Mouse (Mus musculus) stomach, adult 2 months (tissue): ENCODE results near the gene Cwc22. TPM values are rescaled to one million over a fixed set of nuclear protein-coding genes. Genes with fewer than 3 reads are reported as not detected.

Experiments
- polyA plus RNA-seq: library from polyadenylated mRNA; depleted of rRNA; stranded (reverse); fragments of >200 nt; gene quantifications from 2 replicates; pipeline ENCODE4 v1.2.3, GENCODE M21; 2012; rRNA removed

Cwc22 gene
- 0.49 and 0.72 TPM in 2 replicates for polyA plus RNA-seq

DNA sequence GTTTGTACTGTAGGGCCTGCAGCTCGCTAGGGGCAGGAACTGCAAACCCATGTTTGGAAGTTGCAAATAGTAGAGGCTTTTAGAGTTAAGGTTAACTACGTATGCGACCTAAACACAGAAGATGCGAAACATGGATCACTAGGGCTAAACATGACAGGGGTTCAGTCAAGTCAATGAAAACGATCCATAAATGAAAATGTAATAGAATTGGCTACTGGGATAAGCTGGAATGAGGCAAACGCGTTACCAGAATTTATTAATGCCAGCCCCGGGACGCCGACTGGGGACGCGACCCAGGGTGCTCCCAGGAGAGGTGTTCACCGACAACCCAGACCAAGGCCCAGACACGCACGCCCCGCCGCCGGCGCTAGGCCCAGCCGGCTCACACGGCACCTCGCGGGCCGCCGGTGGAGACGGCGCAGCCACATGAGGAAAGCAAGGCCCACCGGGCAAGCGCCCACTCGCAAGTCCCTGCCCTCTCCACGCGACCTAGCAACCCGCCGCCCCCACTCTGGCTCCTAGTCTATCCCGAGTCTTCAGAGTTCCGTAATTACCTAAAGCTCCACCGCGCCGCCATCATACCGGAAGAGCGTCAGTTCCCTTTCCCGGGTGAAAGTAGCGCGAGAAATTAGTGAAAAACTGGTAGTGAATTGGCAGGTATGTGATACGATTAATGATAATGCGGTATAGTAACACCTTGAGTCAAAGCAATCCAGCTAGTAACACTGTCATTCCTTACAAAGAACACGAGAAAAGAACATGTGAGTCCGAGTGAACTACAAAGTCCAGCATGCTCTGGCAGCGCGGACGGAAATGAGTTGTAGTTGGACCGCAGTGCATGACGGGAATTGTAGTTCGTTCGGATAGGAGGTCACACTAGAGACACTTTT lies at the start of gene Cwc22:
Cwc22 (minus strand) TSS at position 780 of the 890 bp plus-strand sequence.

Other genes starting within 250 kb of the Cwc22 start
- gene Zfp385b, start 126.7 kb downstream of the Cwc22 start, polyA plus RNA-seq, result 5.1 and 8.5 TPM in 2 replicates